ENCODE assay signal across 19 mouse cellular contexts in genomic region chr9:123099631-123100455, GRCm38 (mm10). TPM values are rescaled to one million over a fixed set of nuclear protein-coding genes. Genes with fewer than 3 reads are reported as not detected.
"Had no signal": no experiment of that assay in that cellular context is flagged by ENCODE, and none has a peak within 500 bp of the region (broad histone marks: within the 10 kb centered on the region; RNA-seq: fewer than 3 reads in every experiment).

No protein-coding gene starts in this region.

- ATAC-seq: inflammation-experienced regulatory T-cells, adult 6 months; intestine, postnatal 0 days had no signal

- H3K4me2 ChIP-seq: limb, embryonic 15.5 days; lung, embryonic 14.5 days; neural tube, embryonic 15.5 days; stomach, embryonic 15.5 days had no signal

- H3K4me3 ChIP-seq: left cerebral cortex, adult 2 months; limb, embryonic 15.5 days; megakaryocyte, embryonic 14.5 days; myocyte; neural tube, embryonic 15.5 days; stomach, embryonic 15.5 days had no signal

- H3K4me1 ChIP-seq: limb, embryonic 15.5 days; neural tube, embryonic 15.5 days; stomach, embryonic 15.5 days had no signal

- DNase-seq: kidney, adult 9 months; kidney, postnatal 36 days; lung, embryonic 14.5 days; lung, postnatal 10 days; lung, postnatal 4 days; midbrain, embryonic 14.5 days; thymus, adult 2 months; thymus, postnatal 25 days had no signal

- H3K27ac ChIP-seq: kidney, postnatal 0 days; left cerebral cortex, adult 2 months; limb, embryonic 15.5 days; neural tube, embryonic 15.5 days; stomach, embryonic 15.5 days had no signal

- H3K9ac ChIP-seq: limb, embryonic 15.5 days; lung, embryonic 14.5 days; neural tube, embryonic 15.5 days; stomach, embryonic 15.5 days had no signal

- H3K27me3 ChIP-seq: limb, embryonic 15.5 days; megakaryocyte, embryonic 14.5 days; neural tube, embryonic 15.5 days; stomach, embryonic 15.5 days had no signal

- H3K9me3 ChIP-seq: limb, embryonic 15.5 days; megakaryocyte, embryonic 14.5 days; neural tube, embryonic 15.5 days; stomach, embryonic 15.5 days had no signal

RNA-seq across cellular contexts. Expression of gene Clec3b, which starts 50.9 kb away (rescaled TPM):
- polyA plus RNA-seq: limb, embryonic 11.5 days; lung, embryonic 14.5 days; neural tube, embryonic 11.5 days had no signal
